Mouse (Mus musculus) bone marrow, adult 2 months (tissue): Measurements from ENCODE around the gene Serpine2.

Experiments used
- CTCF ChIP-seq: fragments of 200-500 bp; IDR thresholded peaks from 2 replicates; pipeline ENCODE4 v1.5.1; 2011; ENCODE audit warnings: low read length, control low read depth; ENCODE audit not compliant: control insufficient read depth, insufficient read depth
- POLR2A ChIP-seq: fragments of 200-500 bp; IDR thresholded peaks from 2 replicates; pipeline ENCODE4 v1.6.1; 2011; ENCODE audit warnings: low read depth, mild to moderate bottlenecking, control low read depth, low read length, borderline replicate concordance; ENCODE audit not compliant: control insufficient read depth

DNA sequence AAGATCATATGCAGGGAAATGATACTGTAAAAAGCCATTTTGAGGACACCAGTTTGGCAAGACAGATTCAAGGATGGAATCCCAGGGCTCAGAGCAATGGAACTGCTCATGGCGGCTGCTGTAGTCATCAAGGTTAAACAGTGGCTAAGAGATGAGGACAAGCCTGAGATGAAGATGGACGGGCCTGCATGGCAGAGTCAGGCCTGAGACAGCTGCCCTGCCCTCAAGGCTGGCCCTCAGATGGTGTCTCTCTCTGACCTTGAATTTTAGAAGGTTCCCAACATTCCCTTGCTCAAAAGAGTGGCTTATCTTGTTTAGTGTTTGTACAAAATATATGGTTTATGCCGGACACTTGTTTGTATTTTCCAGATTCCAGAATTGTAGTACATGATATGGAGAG, 107.5 kb downstream of the Serpine2 start:
- no peak for TF ChIP-seq CTCF
- TF ChIP-seq POLR2A, result no peak
